8 mouse cellular contexts compared by ENCODE assay signal in genomic region chr9:77754728-77755402, GRCm38 (mm10). TPM values are rescaled to one million over a fixed set of nuclear protein-coding genes. Genes with fewer than 3 reads are reported as not detected.
DNase-seq lines count a peak whose midpoint lies in the region; ATAC-seq and TF ChIP-seq lines count a peak whose summit lies in the region.

No protein-coding gene starts in this region.

- H3K27ac ChIP-seq in forebrain, embryonic 16.5 days (ENCODE audit: low read length) = peak overlapping the region; percentile 81
- peak overlapping the region; percentile 88 for H3K27ac ChIP-seq in hindbrain, embryonic 15.5 days (replicated peaks)
- peak overlapping the region; percentile 59; the same call in 1 of the 2 replicates for H3K27ac ChIP-seq in limb, embryonic 14.5 days (replicated peaks; ENCODE audit: low read depth, low read length)
- H3K27ac ChIP-seq in midbrain, embryonic 13.5 days = peak overlapping the region; percentile 87
- peak overlapping the region; percentile 75; the same call in 1 of the 2 replicates for H3K27ac ChIP-seq in stomach, embryonic 16.5 days (ENCODE audit: low read length)

- WGBS in forebrain, embryonic 16.5 days = under 1% methylated on average over 56 of the region's 57 CpGs
- WGBS in hindbrain, embryonic 15.5 days = 0% methylated on average over 56 of the region's 57 CpGs
- WGBS in limb, embryonic 14.5 days = under 1% methylated on average over 34 of the region's 57 CpGs
- WGBS in midbrain, embryonic 13.5 days = 0% methylated on average over 42 of the region's 57 CpGs
- under 1% methylated on average over 46 of the region's 57 CpGs for WGBS in stomach, embryonic 16.5 days

- peaks cover 22% of the 10 kb centered on the region for H3K4me1 ChIP-seq in forebrain, embryonic 16.5 days (replicated peaks; ENCODE audit: control insufficient read depth, insufficient read depth, low read length)
- peaks cover 27% of the 10 kb centered on the region for H3K4me1 ChIP-seq in hindbrain, embryonic 15.5 days (replicated peaks)
- H3K4me1 ChIP-seq in limb, embryonic 14.5 days (ENCODE audit: control insufficient read depth, insufficient read depth, low read length) = peaks cover 17% of the 10 kb centered on the region; the same call in 1 of the 2 replicates
- H3K4me1 ChIP-seq in midbrain, embryonic 13.5 days (replicated peaks) = peaks cover 25% of the 10 kb centered on the region
- peaks cover 14% of the 10 kb centered on the region; the same call in 1 of the 2 replicates for H3K4me1 ChIP-seq in stomach, embryonic 16.5 days (ENCODE audit: control insufficient read depth, insufficient read depth, low read length)

- H3K27me3 ChIP-seq in forebrain, embryonic 16.5 days (replicated peaks; ENCODE audit: control insufficient read depth, insufficient read depth, low read length) = no peaks in the 10 kb centered on the region
- no peaks in the 10 kb centered on the region for H3K27me3 ChIP-seq in hindbrain, embryonic 15.5 days
- no peaks in the 10 kb centered on the region for H3K27me3 ChIP-seq in limb, embryonic 14.5 days (ENCODE audit: control insufficient read depth, insufficient read depth, low read length)
- 0 out of 2 replicates have a peak, but pooled peaks cover 8% of the 10 kb centered on the region for H3K27me3 ChIP-seq in midbrain, embryonic 13.5 days
- no peaks in the 10 kb centered on the region for H3K27me3 ChIP-seq in stomach, embryonic 16.5 days (ENCODE audit: control insufficient read depth, insufficient read depth, low read length)

- ATAC-seq in forebrain, embryonic 16.5 days = peak; percentile 67
- ATAC-seq in hindbrain, embryonic 15.5 days (ENCODE audit: low FRiP score, low read depth) = peak; percentile 79
- ATAC-seq in limb, embryonic 14.5 days (ENCODE audit: low FRiP score, low read depth) = peak; percentile 80
- peak; percentile 82 for ATAC-seq in midbrain, embryonic 13.5 days
- peak; percentile 78 for ATAC-seq in stomach, embryonic 16.5 days (ENCODE audit: insufficient read depth, low FRiP score)

- H3K4me3 ChIP-seq in forebrain, embryonic 16.5 days (replicated peaks; ENCODE audit: low read length) = peak overlapping the region; percentile 80
- peak overlapping the region; percentile 92 for H3K4me3 ChIP-seq in hindbrain, embryonic 15.5 days
- H3K4me3 ChIP-seq in limb, embryonic 14.5 days (replicated peaks; ENCODE audit: low read length) = peak overlapping the region; percentile 79
- H3K4me3 ChIP-seq in midbrain, embryonic 13.5 days (replicated peaks) = peak overlapping the region; percentile 77
- peak overlapping the region; percentile 77 for H3K4me3 ChIP-seq in stomach, embryonic 16.5 days (replicated peaks; ENCODE audit: low read length)

- peak overlapping the region; percentile 83 for H3K9ac ChIP-seq in forebrain, embryonic 16.5 days (replicated peaks; ENCODE audit: low read depth, low read length)
- H3K9ac ChIP-seq in hindbrain, embryonic 15.5 days = peak overlapping the region; percentile 85
- H3K9ac ChIP-seq in limb, embryonic 14.5 days (ENCODE audit: low read depth, low read length, severe bottlenecking) = peak overlapping the region; percentile 72
- peak overlapping the region; percentile 79 for H3K9ac ChIP-seq in midbrain, embryonic 13.5 days (replicated peaks)
- H3K9ac ChIP-seq in stomach, embryonic 16.5 days (ENCODE audit: low read length) = peak overlapping the region; percentile 89

- TF ChIP-seq POLR2A in limb, embryonic 14.5 days (IDR thresholded peaks at IDR 0.05; ENCODE audit: borderline replicate concordance, extremely low read depth, insufficient read depth, insufficient read length) = no peak

- DNase-seq in 3134 (ENCODE audit: extremely low read depth, insufficient read length, low spot score) (peak; percentile 87), MEL-GATA-1-ER (ENCODE audit: extremely low read depth, low read depth) (peak; percentile 48)
- peak; percentile 73 for DNase-seq in cerebellum, adult 8-10 months
- peak; percentile 66 for DNase-seq in limb, embryonic 14.5 days (ENCODE audit: low spot score)

- H3K9me3 ChIP-seq in forebrain, embryonic 16.5 days (ENCODE audit: control insufficient read depth, low read length) = no peaks in the 10 kb centered on the region
- no peaks in the 10 kb centered on the region for H3K9me3 ChIP-seq in hindbrain, embryonic 15.5 days
- H3K9me3 ChIP-seq in limb, embryonic 14.5 days (ENCODE audit: control insufficient read depth, low read length) = no peaks in the 10 kb centered on the region
- no peaks in the 10 kb centered on the region for H3K9me3 ChIP-seq in midbrain, embryonic 13.5 days
- no peaks in the 10 kb centered on the region for H3K9me3 ChIP-seq in stomach, embryonic 16.5 days (replicated peaks; ENCODE audit: control insufficient read depth, low read length)

- H3K4me2 ChIP-seq in forebrain, embryonic 16.5 days (ENCODE audit: low read length) = peak overlapping the region; percentile 82
- H3K4me2 ChIP-seq in hindbrain, embryonic 15.5 days = peak overlapping the region; percentile 68
- H3K4me2 ChIP-seq in limb, embryonic 14.5 days (replicated peaks; ENCODE audit: low read depth, low read length, severe bottlenecking) = peak overlapping the region; percentile 81
- peak overlapping the region; percentile 77 for H3K4me2 ChIP-seq in midbrain, embryonic 13.5 days (replicated peaks)
- H3K4me2 ChIP-seq in stomach, embryonic 16.5 days (ENCODE audit: low read depth, low read length) = peak overlapping the region; percentile 65

- no peaks in the 10 kb centered on the region for H3K36me3 ChIP-seq in forebrain, embryonic 16.5 days (ENCODE audit: control insufficient read depth, insufficient read depth)
- no peaks in the 10 kb centered on the region for H3K36me3 ChIP-seq in hindbrain, embryonic 15.5 days
- H3K36me3 ChIP-seq in limb, embryonic 14.5 days (ENCODE audit: control insufficient read depth, insufficient read depth, low read length) = no peaks in the 10 kb centered on the region
- no peaks in the 10 kb centered on the region for H3K36me3 ChIP-seq in midbrain, embryonic 13.5 days
- H3K36me3 ChIP-seq in stomach, embryonic 16.5 days (ENCODE audit: control insufficient read depth, insufficient read depth, low read length) = no peaks in the 10 kb centered on the region

RNA-seq across cellular contexts. Expression of gene Gclc, which starts 0.5 kb away (rescaled TPM):
- 16.0 and 17.9 TPM in 2 replicates for polyA plus RNA-seq in forebrain, embryonic 16.5 days (2015; fragmentation: Nextera tagmentation; extraction: Ambion mirVana)
- polyA plus RNA-seq in hindbrain, embryonic 15.5 days (2015; fragmentation: Nextera tagmentation; extraction: Ambion mirVana) = 15.6 and 17.4 TPM in 2 replicates
- polyA plus RNA-seq in limb, embryonic 14.5 days (2012; rRNA removed) = 15.2 and 17.0 TPM in 2 replicates
- polyA plus RNA-seq in limb, embryonic 14.5 days (2014; fragmentation: Nextera tagmentation; extraction: Ambion mirVana) = 14.0 and 15.2 TPM in 2 replicates
- 16.3 and 16.8 TPM in 2 replicates for polyA plus RNA-seq in midbrain, embryonic 13.5 days (2015; fragmentation: Nextera tagmentation; extraction: Ambion mirVana)
- polyA plus RNA-seq in stomach, embryonic 16.5 days (2015; fragmentation: Nextera tagmentation; extraction: Ambion mirVana) = 9.8 and 10.9 TPM in 2 replicates

Comparison
In these comparisons a context has a peak if more than half of its experiments do, and no peak if none do; other contexts are left out.
1. Peak in every context shown above with its lines: DNase-seq, ATAC-seq, H3K4me3 ChIP-seq and H3K27ac ChIP-seq.